Mouse (Mus musculus): ENCODE measurements around the gene Tinf2. TPM values are rescaled to one million over a fixed set of nuclear protein-coding genes. Genes with fewer than 3 reads are reported as not detected.

Gene Tinf2
- total and polyA plus RNA-seq, 2 experiments, result 7.7 to 8.2 TPM

DNA sequence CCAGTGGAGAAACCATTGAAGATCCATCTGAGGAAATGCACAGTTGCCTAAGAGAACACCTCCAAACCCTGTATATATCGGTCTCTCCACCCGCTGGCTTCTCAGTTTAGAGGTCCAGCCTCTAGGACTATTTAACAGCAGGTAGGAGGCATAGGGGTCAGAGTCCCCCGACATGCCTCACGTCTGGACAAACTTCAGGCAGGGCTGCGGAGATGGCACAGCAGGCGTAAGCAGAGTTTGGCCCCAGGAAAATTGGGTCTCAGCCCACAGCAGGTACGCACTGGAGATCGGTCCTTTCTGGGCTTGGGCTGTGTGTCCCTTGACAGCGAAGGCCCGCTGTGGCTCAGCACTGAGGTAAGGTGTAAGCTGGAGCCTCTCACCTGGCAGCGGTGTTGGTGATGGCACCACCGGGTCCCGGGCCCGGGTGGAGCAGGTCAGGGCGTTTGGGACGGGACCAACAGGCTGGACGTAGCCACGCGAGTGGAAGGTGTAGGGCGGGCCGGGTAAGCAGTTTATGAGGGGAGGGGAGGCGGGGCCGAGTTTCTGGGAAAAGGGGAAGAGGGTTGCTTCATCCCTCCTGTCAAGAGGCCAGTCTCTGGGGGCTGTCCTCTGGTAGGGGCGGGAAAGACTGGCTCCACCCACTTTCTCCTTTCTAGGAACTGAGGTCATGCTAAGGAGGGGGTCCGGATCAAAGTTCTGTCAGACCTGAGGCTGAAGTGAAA is 31.5 kb upstream of the Tinf2 start:
- H3K79me2 ChIP-seq (ENCODE audit: control insufficient read depth, insufficient read depth, low read length), result peaks cover 4% of the 10 kb centered on the region; the same call in 1 of the 2 replicates
- 4% methylated on average over 25 of the region's 25 CpGs for WGBS
- peak overlapping the region; percentile 82 for H3K4me3 ChIP-seq (ENCODE audit: insufficient read depth, low read depth, low read length)
- peak overlapping the region; percentile 87 for H3K27ac ChIP-seq (replicated peaks; ENCODE audit: insufficient read depth, low read depth, low read length)
- TF ChIP-seq CTCF (IDR thresholded peaks at IDR 0.05; ENCODE audit: low read depth, low read length) (no peak), POLR2A (IDR thresholded peaks at IDR 0.05; ENCODE audit: extremely low read depth, insufficient read depth, low read length) (0 out of 2 replicates have a peak, but pooled peaks have one; percentile 23)
- H3K27me3 ChIP-seq (ENCODE audit: control insufficient read depth, insufficient read depth, low read length), result no peaks in the 10 kb centered on the region
- peak; percentile 74 for DNase-seq (ENCODE audit: extremely low read depth, low read depth, low spot score)
- H3K36me3 ChIP-seq (ENCODE audit: control insufficient read depth, insufficient read depth, low read length), result peaks cover 4% of the 10 kb centered on the region; the same call in 1 of the 2 replicates
- H3K9ac ChIP-seq (ENCODE audit: low read depth, low read length), result peak overlapping the region; percentile 80
- H3K4me1 ChIP-seq (ENCODE audit: control insufficient read depth, insufficient read depth, low read length), result peaks cover 24% of the 10 kb centered on the region

DNA sequence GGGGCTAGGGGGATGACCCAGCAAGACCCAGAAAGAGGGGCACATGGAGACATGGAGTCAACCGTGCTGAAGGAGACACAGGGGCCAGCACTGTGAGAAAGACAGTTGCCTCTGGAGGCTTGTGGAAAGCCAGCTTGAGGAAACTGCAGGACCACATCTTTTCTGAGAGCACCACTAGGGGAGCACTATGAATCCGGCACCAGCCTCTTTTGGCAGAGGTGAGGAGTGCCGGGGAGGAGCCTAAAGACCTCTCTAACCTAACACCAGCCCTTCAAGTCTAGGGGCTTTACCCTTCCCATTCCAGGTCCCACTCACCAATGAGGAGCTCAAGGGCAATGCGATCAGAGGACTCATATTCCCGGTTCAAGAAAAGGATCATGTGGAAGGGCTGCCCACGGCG is 30.2 kb upstream of the Tinf2 start:
- H3K9ac ChIP-seq (ENCODE audit: low read depth, low read length), result no peak overlapping the region; the same call in 1 of the 2 replicates
- H3K27ac ChIP-seq (replicated peaks; ENCODE audit: insufficient read depth, low read depth, low read length), result no peak overlapping the region
- no peak for DNase-seq (ENCODE audit: extremely low read depth, low read depth, low spot score)
- peaks cover 24% of the 10 kb centered on the region for H3K4me1 ChIP-seq (ENCODE audit: control insufficient read depth, insufficient read depth, low read length)
- H3K79me2 ChIP-seq (ENCODE audit: control insufficient read depth, insufficient read depth, low read length), result peaks cover 4% of the 10 kb centered on the region; the same call in 1 of the 2 replicates
- 74% methylated on average over 7 of the region's 7 CpGs for WGBS
- peak overlapping the region; percentile 82 for H3K4me3 ChIP-seq (ENCODE audit: insufficient read depth, low read depth, low read length)
- H3K36me3 ChIP-seq (ENCODE audit: control insufficient read depth, insufficient read depth, low read length), result 0 out of 2 replicates have a peak, but pooled peaks cover 3% of the 10 kb centered on the region
- TF ChIP-seq CTCF (IDR thresholded peaks at IDR 0.05; ENCODE audit: low read depth, low read length), result peak; percentile 20
- TF ChIP-seq POLR2A (IDR thresholded peaks at IDR 0.05; ENCODE audit: extremely low read depth, insufficient read depth, low read length), result no peak
- H3K27me3 ChIP-seq (ENCODE audit: control insufficient read depth, insufficient read depth, low read length), result no peaks in the 10 kb centered on the region

DNA sequence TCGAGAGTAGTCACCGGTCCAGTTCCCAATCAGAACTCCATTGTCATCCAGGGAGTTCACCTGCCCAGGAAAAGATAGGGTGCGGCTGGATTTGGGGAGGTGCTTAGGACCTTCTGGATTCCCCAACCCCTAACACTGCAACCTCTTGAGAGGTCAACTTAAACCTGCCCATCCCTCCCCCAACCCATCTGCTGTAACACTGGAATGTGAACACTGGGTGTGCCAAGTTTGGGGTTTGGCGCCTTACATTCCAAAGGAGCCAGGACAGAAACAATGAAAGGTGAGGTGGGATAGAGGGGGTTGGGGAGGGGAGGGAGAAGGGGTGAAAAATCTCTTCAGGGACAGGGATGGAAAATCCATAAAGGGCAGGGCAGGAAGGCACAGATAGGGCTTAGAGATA is 27.9 kb upstream of the Tinf2 start:
- H3K27ac ChIP-seq (replicated peaks; ENCODE audit: insufficient read depth, low read depth, low read length), result no peak overlapping the region
- no peak overlapping the region for H3K4me3 ChIP-seq (ENCODE audit: insufficient read depth, low read depth, low read length)
- peaks cover 4% of the 10 kb centered on the region; the same call in 1 of the 2 replicates for H3K79me2 ChIP-seq (ENCODE audit: control insufficient read depth, insufficient read depth, low read length)
- TF ChIP-seq POLR2A (IDR thresholded peaks at IDR 0.05; ENCODE audit: extremely low read depth, insufficient read depth, low read length) (no peak), CTCF (IDR thresholded peaks at IDR 0.05; ENCODE audit: low read depth, low read length) (no peak)
- H3K9ac ChIP-seq (ENCODE audit: low read depth, low read length), result no peak overlapping the region
- H3K4me1 ChIP-seq (ENCODE audit: control insufficient read depth, insufficient read depth, low read length), result peaks cover 20% of the 10 kb centered on the region
- 0 out of 2 replicates have a peak, but pooled peaks cover 3% of the 10 kb centered on the region for H3K36me3 ChIP-seq (ENCODE audit: control insufficient read depth, insufficient read depth, low read length)
- 91% methylated on average over 4 of the region's 4 CpGs for WGBS
- no peak for DNase-seq (ENCODE audit: extremely low read depth, low read depth, low spot score)
- no peaks in the 10 kb centered on the region for H3K27me3 ChIP-seq (ENCODE audit: control insufficient read depth, insufficient read depth, low read length)

GRCm38 (mm10) chr14:55707397-55707796 is 25.8 kb upstream of the Tinf2 start:
- peaks cover 9% of the 10 kb centered on the region; the same call in 1 of the 2 replicates for H3K36me3 ChIP-seq (ENCODE audit: control insufficient read depth, insufficient read depth, low read length)
- no peak for DNase-seq (ENCODE audit: extremely low read depth, low read depth, low spot score)
- H3K4me3 ChIP-seq (ENCODE audit: insufficient read depth, low read depth, low read length), result no peak overlapping the region
- H3K4me1 ChIP-seq (ENCODE audit: control insufficient read depth, insufficient read depth, low read length), result peaks cover 9% of the 10 kb centered on the region; the same call in 1 of the 2 replicates
- H3K9ac ChIP-seq (ENCODE audit: low read depth, low read length), result no peak overlapping the region
- 91% methylated on average over 5 of the region's 5 CpGs for WGBS
- H3K79me2 ChIP-seq (ENCODE audit: control insufficient read depth, insufficient read depth, low read length), result peaks cover 2% of the 10 kb centered on the region; the same call in 1 of the 2 replicates
- TF ChIP-seq CTCF (IDR thresholded peaks at IDR 0.05; ENCODE audit: low read depth, low read length), result no peak
- TF ChIP-seq POLR2A (IDR thresholded peaks at IDR 0.05; ENCODE audit: extremely low read depth, insufficient read depth, low read length), result no peak
- H3K27ac ChIP-seq (replicated peaks; ENCODE audit: insufficient read depth, low read depth, low read length), result no peak overlapping the region
- no peaks in the 10 kb centered on the region for H3K27me3 ChIP-seq (ENCODE audit: control insufficient read depth, insufficient read depth, low read length)

- no peak for DNase-seq (ENCODE audit: extremely low read depth, low read depth, low spot score)
- WGBS, result 75% methylated on average over 8 of the region's 8 CpGs
- Histone ChIP-seq H3K4me1 (ENCODE audit: control insufficient read depth, insufficient read depth, low read length) (no peaks in the 10 kb centered on the region; the same call in 1 of the 2 replicates), H3K4me3 (ENCODE audit: insufficient read depth, low read depth, low read length) (no peak overlapping the region), H3K27me3 (ENCODE audit: control insufficient read depth, insufficient read depth, low read length) (no peaks in the 10 kb centered on the region), H3K9ac (ENCODE audit: low read depth, low read length) (no peak overlapping the region), H3K36me3 (ENCODE audit: control insufficient read depth, insufficient read depth, low read length) (peaks cover 9% of the 10 kb centered on the region; the same call in 1 of the 2 replicates), H3K27ac (replicated peaks; ENCODE audit: insufficient read depth, low read depth, low read length) (no peak overlapping the region), H3K79me2 (ENCODE audit: control insufficient read depth, insufficient read depth, low read length) (no peaks in the 10 kb centered on the region)
- no peak for TF ChIP-seq CTCF (IDR thresholded peaks at IDR 0.05; ENCODE audit: low read depth, low read length)
Measured at GRCm38 (mm10) chr14:55706051-55706600, 24.5 kb upstream of the Tinf2 start.
